Mouse (Mus musculus): ENCODE data around the gene Ripor3.

- TF ChIP-seq CTCF (IDR thresholded peaks at IDR 0.05; ENCODE audit: low read depth, low read length) (peak; percentile 20; the same call in 1 of the 2 replicates), GATA1 (IDR thresholded peaks at IDR 0.05; ENCODE audit: borderline replicate concordance, low read length) (no peak), TAL1 (conservative IDR thresholded peaks at IDR 0.05; ENCODE audit: low read depth, low read length) (no peak)
These were observed 15.5 kb upstream of the Ripor3 start for GRCm38 (mm10) chr2:168025882-168026281.

All from G1E (cell line).